Mouse (Mus musculus) heart, adult 2 months (tissue): ENCODE data around the gene Myb.

ENCODE experiments used
- CTCF ChIP-seq: fragments of 200-600 bp; IDR thresholded peaks from 2 replicates; pipeline ENCODE4 v1.8.1; 2022; ENCODE audit warnings: antibody characterized with exemption, mild to moderate bottlenecking, moderate library complexity
- POLR2A ChIP-seq: fragments of 200-500 bp; IDR thresholded peaks from 2 replicates; pipeline ENCODE4 v1.6.1; 2011; ENCODE audit warnings: mild to moderate bottlenecking, low read depth, low read length, control low read depth; ENCODE audit not compliant: insufficient read depth

- TF ChIP-seq POLR2A (no peak), CTCF (no peak)
These were observed 67.5 kb downstream of the Myb start for GRCm38 (mm10) chr10:21093301-21093700.
